Mouse (Mus musculus): ENCODE results near the gene Reln.

Gene Reln

DNA sequence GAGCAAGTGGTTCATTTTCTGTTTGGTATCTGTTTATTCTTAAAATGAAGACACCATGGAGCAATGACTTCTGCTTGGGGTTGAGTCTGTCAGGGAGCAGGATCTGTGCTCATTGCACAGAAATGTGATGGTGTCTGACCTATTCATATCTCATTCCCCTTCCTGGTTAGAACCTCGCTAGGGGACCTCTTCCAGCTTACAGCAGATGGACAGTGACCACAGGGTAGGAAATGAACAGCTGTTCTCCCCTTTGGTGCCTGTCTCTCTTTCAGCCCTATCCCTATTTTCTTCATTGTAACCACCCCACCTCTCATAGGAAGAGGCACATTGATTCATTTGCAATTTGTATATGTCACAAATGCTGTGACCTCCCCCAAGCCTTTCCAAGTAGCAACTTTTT lies 225.2 kb downstream of the Reln start:
- in situ Hi-C loops (cut with MboI, MseI) = no loop called here

DNA sequence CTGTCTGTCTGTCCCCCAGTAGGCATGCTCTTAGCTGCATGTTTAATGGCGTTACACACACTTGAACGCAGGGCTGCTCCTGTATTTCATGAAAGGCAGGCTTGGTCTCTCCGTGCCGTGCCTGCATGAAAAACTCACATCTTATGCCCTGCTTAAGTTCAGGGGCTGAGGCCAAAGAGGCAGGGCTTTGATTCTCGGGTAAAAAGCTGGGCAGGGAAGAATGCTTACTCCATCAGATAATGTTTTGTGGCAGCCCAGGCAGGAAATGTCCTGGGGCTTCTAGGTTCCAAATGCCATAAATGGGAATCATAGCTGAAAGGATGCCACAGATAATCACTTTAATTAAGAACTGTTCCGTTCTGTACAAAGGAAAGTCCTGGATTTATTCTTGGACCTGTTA lies 226.0 kb downstream of the Reln start:
- in situ Hi-C loops (cut with MboI, MseI) = no loop called here

DNA sequence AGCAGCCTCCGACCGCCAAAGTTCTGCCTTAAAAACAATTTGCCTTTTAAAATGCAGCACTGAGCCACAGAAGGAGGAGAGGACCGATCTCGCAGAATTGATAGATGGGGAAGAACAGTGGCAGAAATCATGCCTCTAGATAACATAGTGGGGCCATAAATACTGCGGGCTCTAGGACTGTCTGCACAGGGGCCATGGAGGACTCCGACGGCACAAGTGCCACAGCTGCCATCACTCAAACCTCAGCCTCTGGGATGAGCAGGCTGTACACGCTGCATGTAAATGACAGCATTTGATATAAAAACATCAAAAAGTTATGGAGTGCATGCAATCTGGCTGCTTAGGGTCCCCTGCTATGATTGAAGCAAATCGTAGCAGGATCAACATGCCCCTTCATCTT lies 227.6 kb downstream of the Reln start:
- in situ Hi-C loops (cut with MboI, MseI) = no loop called here

DNA sequence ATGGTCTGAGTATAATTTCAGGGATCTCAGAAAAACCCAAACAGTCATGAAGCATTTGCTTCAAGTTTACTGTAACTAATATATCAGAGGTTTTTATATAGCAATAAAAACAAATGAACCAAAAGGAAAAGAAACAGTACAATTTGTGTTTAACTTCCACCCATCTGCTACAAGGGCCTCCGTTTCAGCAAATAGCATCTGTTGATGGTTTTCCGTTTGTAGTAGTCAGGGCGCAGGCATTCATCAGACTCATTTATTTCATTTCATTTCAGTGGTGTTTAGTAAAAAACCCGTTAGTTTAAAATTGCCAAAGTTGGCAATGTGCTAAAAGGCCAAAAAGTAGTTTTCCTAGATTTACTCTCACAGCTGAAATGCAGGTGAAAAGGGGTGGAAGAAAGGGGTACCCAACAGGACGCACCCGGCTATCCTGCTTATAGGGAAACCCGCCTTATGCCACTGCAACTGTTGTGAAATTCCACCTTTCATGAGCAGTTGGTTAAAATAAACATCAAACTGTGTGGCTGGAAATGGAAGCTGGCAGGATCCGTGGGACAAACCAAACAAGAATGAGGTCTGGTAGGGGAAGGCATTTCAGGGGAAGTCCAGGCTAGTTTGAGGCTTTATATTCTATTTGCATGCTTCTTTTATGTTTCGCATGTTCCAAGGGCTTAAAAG lies 237.6 kb downstream of the Reln start:
- in situ Hi-C loops (cut with MboI, MseI) = no loop called here

DNA sequence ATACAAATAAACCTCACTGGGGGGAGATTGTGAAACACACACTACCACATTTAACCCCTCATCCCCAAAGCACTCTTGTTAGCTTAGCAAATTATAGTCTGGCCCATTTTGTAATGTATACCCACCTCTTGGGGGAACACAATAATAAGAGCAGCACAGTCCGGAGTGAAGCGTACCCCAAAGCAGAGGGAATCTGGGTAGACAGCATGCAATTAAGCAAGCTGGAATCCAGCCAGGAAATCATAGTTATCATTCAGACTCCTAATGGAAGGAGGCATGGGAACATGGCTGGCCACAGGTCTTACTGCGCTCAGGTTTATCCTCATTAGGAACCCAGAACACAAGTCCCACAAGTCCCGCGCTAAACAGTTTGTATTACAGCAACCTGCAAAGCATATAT lies 249.5 kb downstream of the Reln start:
- in situ Hi-C loops (cut with MboI, MseI) = no loop called here

DNA sequence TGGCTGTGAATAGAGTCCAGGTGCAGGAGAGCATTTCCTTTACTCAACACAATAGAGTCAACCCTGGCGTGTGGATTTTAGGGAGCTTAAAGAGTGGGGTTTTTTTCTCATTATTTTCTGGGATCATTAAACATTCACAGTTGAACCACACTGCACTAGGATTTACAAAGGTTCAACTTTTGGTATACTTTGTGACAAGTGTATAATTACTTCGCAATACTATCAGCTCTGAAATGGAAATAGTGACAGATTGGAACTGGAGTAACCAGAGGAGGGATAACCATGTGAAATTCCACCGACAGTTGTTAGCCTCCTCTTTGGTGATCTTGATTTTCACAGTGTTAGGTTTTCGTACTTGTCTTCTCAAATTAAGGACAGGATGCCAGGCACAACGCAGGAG lies 250.5 kb downstream of the Reln start:
- in situ Hi-C loops (cut with MboI, MseI) = no loop called here

DNA sequence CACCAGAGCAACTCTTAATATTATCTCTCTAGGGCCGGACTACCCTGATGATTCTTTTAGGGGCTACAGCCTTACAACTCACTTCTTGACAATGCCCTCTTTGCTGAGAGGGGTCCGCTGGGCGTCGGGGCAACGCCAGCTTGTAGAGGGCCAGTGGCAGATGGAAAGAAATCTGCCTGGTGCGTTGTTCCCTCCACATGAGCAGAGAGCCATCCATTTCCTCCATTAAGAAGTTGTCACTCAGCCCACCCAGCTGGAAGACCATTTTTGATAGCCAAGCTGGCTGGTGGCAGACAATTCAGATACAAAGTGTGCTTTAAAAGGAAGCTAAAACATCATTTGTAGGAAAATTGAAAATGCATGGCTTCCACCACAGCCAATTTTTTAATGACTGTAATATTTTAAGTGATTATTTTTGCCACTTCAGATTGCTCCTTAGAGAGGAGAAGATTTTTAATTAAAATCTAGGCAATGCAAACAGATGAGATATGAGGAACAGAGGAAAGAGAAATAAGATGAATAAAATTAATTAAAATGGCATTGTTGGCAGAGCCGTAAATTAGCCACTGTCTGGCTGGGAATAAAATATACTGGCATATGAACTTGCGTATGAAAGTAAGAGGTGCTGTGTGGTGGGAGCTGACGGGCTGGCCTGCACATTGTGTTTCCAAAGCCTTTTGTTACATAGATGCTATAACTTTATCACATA lies 251.2 kb downstream of the Reln start:
- in situ Hi-C loops (cut with MboI, MseI) = no loop called here

DNA sequence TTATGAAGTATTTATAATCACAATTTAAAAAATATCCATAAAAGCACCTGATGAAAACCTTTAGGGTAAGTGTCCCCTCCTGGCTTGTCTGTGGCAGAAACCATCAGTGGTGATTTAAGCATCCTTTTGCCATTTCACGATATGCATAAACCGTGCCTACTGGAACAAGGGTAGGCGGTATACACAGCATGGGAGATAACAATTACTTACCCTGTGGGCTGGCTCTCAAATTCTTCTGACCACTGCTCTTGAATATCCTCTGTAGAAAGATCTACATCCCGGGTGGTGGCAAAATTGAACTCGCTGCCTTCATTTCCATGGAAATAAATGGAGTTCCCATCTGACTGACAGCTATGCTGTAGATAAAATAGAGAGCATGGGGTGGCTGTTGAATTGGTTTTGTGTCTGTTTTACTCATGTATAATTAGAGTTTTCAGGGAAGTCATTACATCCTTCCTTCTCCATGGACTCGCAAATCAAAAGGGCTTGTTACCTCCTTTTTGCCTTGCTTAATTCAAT lies 264.0 kb downstream of the Reln start:
- in situ Hi-C loops (cut with MboI, MseI) = no loop called here

DNA sequence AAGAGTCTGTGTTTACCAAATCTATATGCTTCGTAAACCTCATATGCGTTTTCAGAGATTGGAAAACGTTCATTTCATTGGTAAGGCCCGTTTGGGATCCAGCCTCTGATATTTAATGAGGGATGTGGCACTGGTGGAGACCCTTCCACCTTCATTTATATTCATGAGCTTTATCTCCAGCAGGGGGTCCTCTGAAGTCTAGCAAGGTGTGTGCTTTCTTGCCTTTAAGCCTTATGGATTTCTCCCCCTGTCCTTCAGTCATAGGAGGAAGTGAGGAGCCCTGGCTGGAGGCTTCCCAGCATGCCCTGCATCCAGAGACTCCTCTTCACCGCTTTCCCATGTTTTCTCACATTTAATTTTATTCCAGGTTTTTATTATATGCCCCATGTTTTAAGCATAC lies 269.5 kb downstream of the Reln start:
- in situ Hi-C loops (cut with MboI, MseI) = no loop called here

DNA sequence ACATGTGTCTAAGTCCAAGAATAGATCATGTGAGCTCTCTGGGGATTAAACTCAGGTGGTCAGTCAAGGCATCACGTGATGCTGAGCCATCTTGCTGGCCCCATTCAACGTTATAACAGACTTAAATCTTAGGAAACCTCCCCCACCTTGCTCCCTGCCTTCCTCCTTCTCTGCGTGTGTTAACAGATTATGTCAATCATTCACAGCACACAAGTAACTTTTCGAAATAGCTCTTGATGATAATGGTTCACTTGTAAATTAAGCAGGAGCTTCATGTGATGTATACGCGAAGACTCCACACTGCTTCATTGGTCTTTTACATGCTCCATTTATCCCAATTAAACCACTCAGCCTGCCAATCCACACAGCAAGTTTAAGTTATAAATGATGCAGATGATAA lies 271.9 kb downstream of the Reln start:
- in situ Hi-C loops (cut with MboI, MseI) = no loop called here

DNA sequence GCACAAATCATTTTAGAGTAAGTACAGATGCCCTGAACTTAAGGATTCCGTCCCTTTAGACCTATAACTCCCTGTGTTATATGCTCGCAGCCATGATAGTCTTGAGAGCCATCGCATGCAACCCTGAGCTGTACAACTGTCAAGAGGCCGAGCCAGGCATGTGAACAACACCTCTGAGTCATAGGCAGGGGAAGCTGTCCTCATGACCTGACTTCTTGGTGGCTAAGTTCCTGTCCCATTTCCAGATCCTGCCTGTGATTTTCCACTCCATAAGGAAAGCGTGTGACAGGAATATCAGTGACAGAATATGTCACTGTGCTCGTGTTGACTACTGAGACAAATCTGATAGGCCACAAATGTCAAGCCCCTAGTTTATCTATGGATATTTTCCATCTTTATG lies 285.3 kb downstream of the Reln start:
- in situ Hi-C loops (cut with MboI, MseI) = no loop called here

DNA sequence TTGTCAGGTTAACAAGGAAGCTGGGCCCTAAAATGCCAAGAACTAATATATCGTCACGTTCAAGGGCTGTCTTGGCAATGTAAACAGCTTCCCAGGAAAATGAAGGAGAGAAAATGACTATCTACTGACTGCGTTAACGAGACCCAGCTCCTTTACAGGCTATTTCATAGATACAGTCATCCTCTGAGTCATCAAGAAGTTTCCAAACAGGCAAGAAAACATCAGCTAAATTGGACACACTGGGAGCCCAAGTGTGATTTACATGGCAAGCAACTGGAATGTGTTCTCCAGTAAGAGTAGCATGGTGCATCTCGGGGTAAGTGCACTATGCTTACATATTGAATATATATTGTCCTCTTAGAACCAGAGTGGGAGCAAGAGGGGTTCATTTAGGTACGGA lies 302.7 kb downstream of the Reln start:
- in situ Hi-C loops (cut with MboI, MseI) = no loop called here

DNA sequence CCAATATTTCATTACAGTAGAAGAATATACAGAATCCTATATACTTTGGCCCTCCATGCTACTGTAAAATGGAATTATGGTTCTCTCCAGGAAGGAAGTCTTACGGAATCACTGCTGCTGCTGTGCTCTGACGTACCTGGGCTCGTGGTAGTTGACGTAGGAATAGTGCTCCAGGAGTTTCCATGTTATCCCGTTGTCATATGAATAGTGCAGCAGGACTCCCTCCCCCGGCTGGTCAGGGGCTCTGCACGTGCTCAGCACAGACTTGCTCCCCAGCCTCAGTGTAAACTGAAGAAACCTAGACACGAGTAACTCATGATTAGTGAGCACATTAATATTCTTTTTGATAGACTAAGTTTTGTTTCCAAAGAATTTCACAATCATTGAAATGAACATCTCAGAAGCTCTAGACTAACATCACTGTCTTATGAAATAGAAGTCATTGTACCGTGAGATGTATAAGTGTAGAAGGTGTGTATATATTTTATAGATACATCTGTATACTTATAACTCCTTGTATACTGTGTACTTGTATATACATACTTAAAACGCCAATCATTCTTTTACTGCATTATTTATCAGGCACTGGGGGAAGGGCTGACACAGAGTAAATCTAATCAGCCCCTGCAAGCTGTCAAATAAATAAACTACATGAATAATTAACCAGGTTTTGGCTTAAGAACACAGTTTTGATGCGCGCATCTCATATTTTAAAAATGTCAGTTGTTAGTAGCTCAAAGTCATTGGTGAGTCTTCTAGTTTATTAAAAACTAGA lies 304.9 kb downstream of the Reln start:
- in situ Hi-C loops (cut with MboI, MseI) = no loop called here

DNA sequence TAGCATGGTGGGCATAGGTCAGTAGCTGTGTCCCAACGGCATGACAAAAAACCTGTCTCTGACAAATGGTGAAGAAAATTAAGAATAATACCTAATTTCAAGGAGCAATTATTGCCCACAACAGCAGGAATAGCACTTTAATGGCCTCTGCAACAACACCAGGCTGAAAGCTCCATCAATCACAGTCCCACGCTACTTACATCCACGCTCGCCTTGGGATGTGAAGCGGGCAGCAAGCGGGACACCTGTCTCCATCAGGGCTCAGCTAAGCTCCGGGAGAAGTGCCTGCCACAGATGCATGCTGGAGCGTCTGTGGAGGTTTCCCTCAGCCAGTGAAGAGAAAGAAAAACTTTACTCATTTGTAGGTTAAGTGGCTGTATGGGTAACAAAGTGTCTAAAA lies 309.3 kb downstream of the Reln start:
- in situ Hi-C loops (cut with MboI, MseI) = no loop called here

DNA sequence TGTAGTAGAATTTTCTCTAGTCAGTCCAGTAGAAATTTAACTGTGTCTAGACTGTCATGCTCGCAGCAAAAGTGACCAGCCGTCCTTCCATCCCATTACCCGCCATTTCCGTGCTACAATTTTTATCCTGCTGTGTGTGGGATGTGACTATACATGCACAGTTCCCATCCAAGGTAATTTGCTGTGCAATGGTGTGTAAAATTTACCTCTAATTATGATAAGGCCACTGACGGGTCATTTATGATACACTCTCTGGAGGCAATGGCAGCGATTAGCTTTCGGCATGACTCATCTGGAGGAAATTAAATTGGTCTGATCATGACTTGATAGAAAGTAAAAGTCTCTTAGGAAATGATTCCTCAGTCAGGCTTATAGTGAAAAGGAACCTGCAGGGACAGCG lies 311.5 kb downstream of the Reln start:
- in situ Hi-C loops (cut with MboI, MseI) = no loop called here

DNA sequence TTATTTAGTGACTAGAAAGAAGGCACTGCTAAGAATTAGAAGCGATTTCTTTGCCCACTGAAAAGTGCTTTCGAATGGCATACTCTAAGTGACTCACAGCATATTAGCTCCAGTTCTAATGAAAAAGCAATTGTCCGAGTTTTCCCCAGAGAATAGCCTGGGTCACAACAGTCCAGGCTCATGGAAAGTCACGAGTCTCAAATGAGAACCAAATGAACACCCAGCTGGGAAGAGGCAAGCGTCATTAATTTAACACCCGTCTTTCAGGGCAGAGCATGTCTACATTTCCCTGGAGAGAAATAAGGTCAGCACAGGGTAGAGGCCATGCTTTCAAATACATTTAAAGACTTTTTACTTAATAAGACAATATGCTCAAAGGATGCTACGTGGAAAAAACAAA lies 312.8 kb downstream of the Reln start:
- in situ Hi-C loops (cut with MboI, MseI) = no loop called here

DNA sequence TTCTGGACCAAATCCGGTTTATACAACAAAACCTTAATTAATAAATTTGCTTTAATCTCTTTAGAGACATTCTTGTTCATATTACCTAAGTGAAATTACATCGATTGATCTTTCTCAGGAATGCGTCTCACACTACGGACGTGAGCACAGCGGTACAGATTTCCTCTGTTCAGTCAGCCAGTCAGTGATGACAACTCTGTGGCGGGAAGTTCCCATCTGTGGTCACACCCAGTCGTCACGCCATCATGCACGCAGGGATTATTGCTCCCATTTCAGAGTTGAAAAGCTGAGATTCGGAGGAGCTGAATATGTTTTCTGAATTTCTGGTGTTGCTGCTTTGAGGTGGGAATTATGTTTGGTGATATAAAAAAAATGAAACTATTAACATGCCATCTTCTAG lies 316.1 kb downstream of the Reln start:
- in situ Hi-C loops (cut with MboI, MseI) = no loop called here

DNA sequence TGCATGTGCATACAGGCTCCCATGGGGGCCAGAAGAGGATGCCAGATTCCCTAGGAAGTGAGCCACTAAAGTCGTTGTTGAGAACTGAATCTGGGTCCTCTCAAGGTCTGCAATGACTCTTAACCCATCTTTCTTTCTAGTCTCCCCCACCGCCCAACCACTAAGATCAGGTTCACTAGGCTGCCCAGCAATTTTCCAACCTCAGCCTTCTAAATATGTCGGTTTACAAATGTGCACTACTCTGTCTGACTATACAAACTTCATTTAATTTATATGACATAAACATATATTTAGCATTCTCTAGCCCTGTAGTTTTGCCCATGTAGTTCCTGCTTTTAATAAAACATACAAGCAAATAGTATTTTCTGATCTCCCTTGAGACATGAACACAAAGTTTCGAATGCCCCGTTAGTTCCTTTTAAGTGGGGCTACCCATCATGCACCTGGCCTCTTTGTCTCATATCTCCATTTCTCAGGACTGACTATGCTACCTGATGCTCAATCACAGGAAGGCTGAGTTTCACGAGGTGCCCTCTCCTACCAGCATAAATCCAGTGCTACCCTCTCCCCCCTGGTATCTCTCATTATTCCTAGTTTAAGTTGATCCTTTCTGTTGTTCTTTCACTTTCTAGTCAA lies 317.1 kb downstream of the Reln start:
- in situ Hi-C loops (cut with MboI, MseI) = no loop called here

DNA sequence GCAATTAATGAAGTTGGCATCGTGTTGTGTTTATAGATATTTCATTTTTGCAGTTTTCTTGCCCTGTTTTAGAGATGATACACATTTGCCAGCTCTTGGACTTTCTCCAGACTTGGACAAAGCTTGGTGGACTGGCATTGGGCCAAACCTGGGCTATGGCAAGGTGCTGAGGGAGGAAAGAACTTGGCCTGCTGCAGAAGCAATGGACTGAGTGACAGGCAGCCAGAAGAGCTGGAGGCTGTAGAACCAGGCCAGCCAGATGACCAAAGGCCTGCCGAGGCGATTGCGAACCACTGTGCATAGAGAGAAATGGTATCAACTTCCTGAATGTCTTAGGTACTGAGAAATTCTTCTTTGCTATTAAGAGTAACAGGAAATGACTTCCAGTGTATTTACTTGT lies 318.8 kb downstream of the Reln start:
- in situ Hi-C loops (cut with MboI, MseI) = no loop called here

DNA sequence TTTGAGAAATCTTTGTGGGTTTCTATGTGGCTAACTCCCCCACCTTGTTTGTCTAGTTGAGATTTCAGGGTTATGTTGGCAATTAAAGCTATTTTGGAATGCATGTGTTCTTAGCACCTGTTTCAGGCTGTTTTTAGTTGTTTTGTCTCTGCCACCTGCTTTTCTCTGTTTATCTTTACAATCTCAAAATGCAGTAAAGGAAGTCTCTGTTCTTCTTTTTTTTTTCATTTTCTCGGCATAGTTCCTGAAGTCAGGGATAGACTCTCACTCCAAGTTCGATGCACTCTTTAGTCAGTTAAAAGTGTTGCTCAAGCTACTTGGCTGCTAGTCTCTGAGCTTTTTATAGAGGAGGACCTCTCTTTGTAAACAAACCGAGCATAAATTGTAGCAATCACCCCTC lies 320.4 kb downstream of the Reln start:
- in situ Hi-C loops (cut with MboI, MseI) = no loop called here

DNA sequence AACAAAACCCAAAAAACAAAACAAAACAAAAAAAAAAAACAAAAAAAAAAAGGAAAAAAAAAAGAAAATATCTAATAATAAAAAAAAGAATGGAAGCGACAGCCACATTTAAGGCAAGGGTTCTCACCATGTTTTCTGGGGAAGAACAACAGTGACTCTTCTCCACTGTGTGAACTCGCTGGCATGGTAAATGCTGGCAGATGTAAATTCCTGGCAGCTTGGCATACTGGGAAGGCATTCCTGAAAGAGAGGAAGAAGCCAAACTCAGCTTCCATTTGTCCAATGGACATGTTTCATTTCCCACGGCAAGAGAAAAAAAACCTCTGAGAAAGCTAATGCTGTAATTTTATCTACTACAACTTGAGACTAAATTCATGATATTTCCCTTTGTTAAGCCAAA lies 326.6 kb downstream of the Reln start:
- in situ Hi-C loops (cut with MboI, MseI) = no loop called here

DNA sequence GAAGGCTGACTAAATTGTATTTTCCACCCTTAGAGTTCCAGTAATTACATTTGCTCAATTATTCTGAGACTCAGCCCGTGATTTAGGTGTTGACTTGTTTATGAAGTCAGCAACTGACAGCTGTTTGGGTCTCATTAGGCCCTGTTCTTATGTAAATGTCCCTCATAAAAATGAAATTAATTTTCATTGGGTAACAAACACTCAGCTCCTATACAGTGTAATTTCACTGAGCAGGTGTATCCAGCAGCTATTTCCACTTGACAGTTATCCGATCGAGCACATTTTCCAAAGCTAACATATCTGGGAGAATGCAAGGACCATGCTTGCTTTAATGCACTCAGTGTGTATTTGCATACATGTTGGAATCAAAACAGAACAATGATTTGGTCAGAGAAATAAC lies 330.0 kb downstream of the Reln start:
- in situ Hi-C loops (cut with MboI, MseI) = no loop called here

All from T-helper 2 cell (primary cell).